Comparison of ENCODE assay signal across 21 mouse cellular contexts in the genomic region with DNA sequence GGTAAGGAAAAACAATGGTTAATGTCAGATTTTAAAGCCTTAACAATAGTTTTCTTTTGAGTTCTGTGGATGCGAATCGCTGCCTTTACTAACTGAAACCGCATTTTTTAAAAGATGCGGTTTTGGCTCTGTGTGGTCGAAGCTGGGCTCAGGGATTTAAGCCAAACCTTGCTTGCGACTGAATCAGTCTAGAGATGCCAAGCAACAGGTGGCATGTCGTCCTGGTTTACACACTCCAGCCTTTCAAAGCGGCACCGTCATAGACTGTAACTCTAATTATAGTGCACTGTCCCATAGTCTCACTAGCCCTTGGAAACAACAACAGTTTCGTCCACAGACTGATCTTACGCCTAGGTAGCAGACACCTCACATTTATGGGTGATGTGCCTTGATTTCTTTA.
A peak's percentile ranks its signal among the peaks of the same experiment; 100 is the strongest.
DNase-seq lines count a peak whose midpoint lies in the region; ATAC-seq and TF ChIP-seq lines count a peak whose summit lies in the region.
"Had no signal": no experiment of that assay in that cellular context is flagged by ENCODE, and none has a peak within 500 bp of the region (broad histone marks: within the 10 kb centered on the region; RNA-seq: fewer than 3 reads in every experiment).

No protein-coding gene starts in this region.

- 73% methylated on average over 11 of the region's 11 CpGs for WGBS in forebrain, postnatal 0 days
- 83% methylated on average over 11 of the region's 11 CpGs for WGBS in forebrain, embryonic 15.5 days

- H3K27me3 ChIP-seq in forebrain, postnatal 0 days (ENCODE audit: insufficient read depth, low read length) = no peaks in the 10 kb centered on the region
- no peaks in the 10 kb centered on the region for H3K27me3 ChIP-seq in forebrain, embryonic 15.5 days
- H3K27me3 ChIP-seq in C2C12 (ENCODE audit: control insufficient read depth, insufficient read depth, insufficient read length) = no peaks in the 10 kb centered on the region
- H3K27me3 ChIP-seq: embryonic facial prominence, embryonic 13.5 days; embryonic facial prominence, embryonic 15.5 days; forebrain, embryonic 12.5 days had no signal

- ATAC-seq in forebrain, postnatal 0 days = peak; percentile 26; the same call in 1 of the 2 replicates
- ATAC-seq in forebrain, embryonic 15.5 days (replicated peaks) = no peak
- ATAC-seq: forebrain, embryonic 14.5 days had no signal

- no peaks in the 10 kb centered on the region for H3K4me1 ChIP-seq in forebrain, postnatal 0 days (ENCODE audit: insufficient read depth)
- H3K4me1 ChIP-seq in forebrain, embryonic 15.5 days = no peaks in the 10 kb centered on the region
- H3K4me1 ChIP-seq: embryonic facial prominence, embryonic 13.5 days; embryonic facial prominence, embryonic 15.5 days; forebrain, embryonic 10.5 days; forebrain, embryonic 12.5 days had no signal

- H3K79me3 ChIP-seq in C2C12 (ENCODE audit: low read depth) = no peaks in the 10 kb centered on the region

- no peak overlapping the region for H3K9ac ChIP-seq in forebrain, postnatal 0 days
- no peak overlapping the region for H3K9ac ChIP-seq in forebrain, embryonic 15.5 days (replicated peaks)
- H3K9ac ChIP-seq: embryonic facial prominence, embryonic 13.5 days; embryonic facial prominence, embryonic 15.5 days; forebrain, embryonic 12.5 days had no signal

- H3K4me3 ChIP-seq in forebrain, postnatal 0 days (ENCODE audit: low read depth, low read length) = no peak overlapping the region
- no peak overlapping the region for H3K4me3 ChIP-seq in forebrain, embryonic 15.5 days
- no peak overlapping the region for H3K4me3 ChIP-seq in C2C12 (ENCODE audit: insufficient read depth, poor library complexity, severe bottlenecking)
- H3K4me3 ChIP-seq: embryonic facial prominence, embryonic 13.5 days; embryonic facial prominence, embryonic 15.5 days; erythroblast, embryonic 14.5 days; forebrain, embryonic 10.5 days; forebrain, embryonic 12.5 days had no signal

- H3K36me3 ChIP-seq in forebrain, postnatal 0 days (ENCODE audit: insufficient read depth) = no peaks in the 10 kb centered on the region
- H3K36me3 ChIP-seq in forebrain, embryonic 15.5 days = no peaks in the 10 kb centered on the region
- no peaks in the 10 kb centered on the region for H3K36me3 ChIP-seq in C2C12 (ENCODE audit: control insufficient read depth, insufficient read depth)
- H3K36me3 ChIP-seq: embryonic facial prominence, embryonic 13.5 days; embryonic facial prominence, embryonic 15.5 days; forebrain, embryonic 10.5 days; forebrain, embryonic 12.5 days had no signal

- DNase-seq in cerebellum, postnatal 10 days = peak; percentile 44 to 56
- DNase-seq in cerebellum, adult 11 months = no peak
- peak; percentile 30 for DNase-seq in forebrain, postnatal 0 days
- DNase-seq in urinary bladder, postnatal 36 days (ENCODE audit: low spot score in 2 of 2) = no peak
- DNase-seq: adrenal gland, adult 2 months; adrenal gland, postnatal 10 days; adrenal gland, postnatal 25 days; B cell, adult 2 months; cerebellum, adult 18-20 months; cerebellum, adult 8-10 months; cerebellum, adult 9-11 months; cerebellum, postnatal 36 days; embryo, embryonic 11 days had no signal

- no peak overlapping the region for H3ac ChIP-seq in C2C12 (ENCODE audit: control insufficient read depth, insufficient read length, low read depth)

- H3K27ac ChIP-seq in forebrain, postnatal 0 days (ENCODE audit: low read depth, low read length) = no peak overlapping the region
- no peak overlapping the region for H3K27ac ChIP-seq in forebrain, embryonic 15.5 days (replicated peaks)
- H3K27ac ChIP-seq: embryonic facial prominence, embryonic 13.5 days; embryonic facial prominence, embryonic 15.5 days; forebrain, embryonic 10.5 days; forebrain, embryonic 12.5 days had no signal

- no peak for TF ChIP-seq CTCF in forebrain, postnatal 0 days (IDR thresholded peaks at IDR 0.05; ENCODE audit: low read depth)
- no peak for TF ChIP-seq CTCF in C2C12 (IDR thresholded peaks at IDR 0.05; ENCODE audit: control insufficient read depth, insufficient read depth, insufficient read length)

- no peaks in the 10 kb centered on the region for H3K79me2 ChIP-seq in C2C12 (ENCODE audit: control insufficient read depth, insufficient read depth)

- H3K9me3 ChIP-seq in forebrain, postnatal 0 days (ENCODE audit: low read length) = no peaks in the 10 kb centered on the region
- no peaks in the 10 kb centered on the region for H3K9me3 ChIP-seq in forebrain, embryonic 15.5 days
- H3K9me3 ChIP-seq: embryonic facial prominence, embryonic 15.5 days had no signal

- no peak overlapping the region for H3K4me2 ChIP-seq in forebrain, postnatal 0 days (ENCODE audit: low read depth)
- no peak overlapping the region for H3K4me2 ChIP-seq in forebrain, embryonic 15.5 days (replicated peaks)
- H3K4me2 ChIP-seq: embryonic facial prominence, embryonic 13.5 days; embryonic facial prominence, embryonic 15.5 days; forebrain, embryonic 12.5 days had no signal

TF ChIP-seq in C2C12, 6 proteins besides CTCF, POLR2A, EP300 and RAD21:
- no peak for TF ChIP-seq MAX (IDR thresholded peaks at IDR 0.05)
- peak; percentile 96 for TF ChIP-seq MYOD1 (IDR thresholded peaks at IDR 0.05; ENCODE audit: control insufficient read depth, insufficient read length, low read depth)
- no peak for TF ChIP-seq FOSL1 (IDR thresholded peaks at IDR 0.05; ENCODE audit: insufficient read depth, low read length, poor library complexity, severe bottlenecking)
TF ChIP-seq in C2C12: peak in this region for 1.

Comparison
In these comparisons a context has a peak if more than half of its experiments do, and no peak if none do; other contexts are left out.
1. DNase-seq: peak in cerebellum, postnatal 10 days (2 of 2) and forebrain, postnatal 0 days (single experiment); none in cerebellum, adult 11 months (single experiment) and urinary bladder, postnatal 36 days (0 of 2).